Mouse (Mus musculus): Measurements from ENCODE around the gene Ank. TPM values are rescaled to one million over a fixed set of nuclear protein-coding genes. Genes with fewer than 3 reads are reported as not detected.

Gene Ank
- 5.9 and 12.1 TPM in 2 replicates for polyA plus RNA-seq (2015; fragmentation: Nextera tagmentation; extraction: Ambion mirVana)

DNA sequence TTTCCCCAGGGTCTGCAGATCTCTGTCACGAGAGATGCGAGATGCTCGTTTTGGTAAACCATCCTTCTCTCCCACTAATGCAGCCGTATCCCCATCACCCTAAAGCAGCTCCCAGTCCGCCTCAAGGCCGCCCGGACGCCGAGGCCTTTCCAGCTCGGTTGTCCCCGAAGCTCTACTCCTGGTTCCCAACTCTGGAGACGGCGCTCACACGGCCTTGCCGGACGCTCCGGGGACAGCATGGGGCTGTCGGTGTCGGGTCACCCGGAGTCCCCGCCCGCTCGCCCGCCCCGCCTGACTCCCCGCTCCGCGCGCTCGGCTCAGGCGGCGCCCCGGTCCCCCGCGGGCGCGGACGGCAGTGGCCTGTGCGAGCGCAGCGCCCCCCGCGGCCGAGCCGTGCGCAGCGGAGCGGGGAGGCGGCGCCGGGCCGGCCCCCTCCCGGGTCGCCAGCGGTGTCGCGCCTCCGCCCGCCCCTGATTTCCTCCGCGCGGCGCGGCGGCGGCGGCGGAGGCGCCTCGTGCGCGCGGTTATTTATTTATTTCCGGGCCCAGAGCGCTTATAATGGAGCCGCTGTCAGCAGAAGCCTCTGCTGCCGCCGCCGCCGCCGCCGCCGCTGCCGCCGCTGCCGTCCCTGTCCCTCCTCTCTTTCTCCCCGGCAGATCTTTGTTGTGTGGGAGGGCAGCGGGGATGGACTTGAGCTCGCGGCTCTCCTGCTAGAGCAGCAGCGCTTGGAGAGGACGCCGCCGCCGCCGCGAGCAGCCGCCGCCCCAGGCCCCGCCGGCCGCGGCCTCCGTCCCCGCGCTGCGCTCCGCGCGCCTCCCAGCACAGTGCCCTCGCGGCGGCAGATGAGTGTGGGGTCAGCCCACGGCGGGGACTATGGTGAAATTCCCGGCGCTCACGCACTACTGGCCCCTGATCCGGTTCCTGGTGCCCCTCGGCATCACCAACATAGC is at the start of gene Ank:
Gene Ank, plus strand, starts transcription at position 547 of the 950 bp plus-strand sequence.
- H3K36me3 ChIP-seq (ENCODE audit: control insufficient read depth, insufficient read depth, low read length): no peaks in the 10 kb centered on the region; the same call in 1 of the 2 replicates
- H3K9ac ChIP-seq (ENCODE audit: low read depth, low read length): peak within 1 kb of the TSS; percentile 85
- H3K4me1 ChIP-seq (ENCODE audit: control insufficient read depth, insufficient read depth, low read length): no peaks in the 10 kb centered on the region; the same call in none of the 2 replicates
- peak within 1 kb of the TSS; percentile 83 for H3K4me3 ChIP-seq (ENCODE audit: low read length)
- no peaks in the 10 kb centered on the region for H3K9me3 ChIP-seq (ENCODE audit: control insufficient read depth, low read length)
- H3K4me2 ChIP-seq (ENCODE audit: low read depth, low read length): peak within 1 kb of the TSS; percentile 89
- H3K27ac ChIP-seq (ENCODE audit: low read length): peak within 1 kb of the TSS; percentile 83
- ATAC-seq: peak; percentile 95
- H3K27me3 ChIP-seq (replicated peaks; ENCODE audit: control insufficient read depth, insufficient read depth, low read length): no peaks in the 10 kb centered on the region
- WGBS: under 1% methylated on average over 93 of the region's 120 CpGs

DNA sequence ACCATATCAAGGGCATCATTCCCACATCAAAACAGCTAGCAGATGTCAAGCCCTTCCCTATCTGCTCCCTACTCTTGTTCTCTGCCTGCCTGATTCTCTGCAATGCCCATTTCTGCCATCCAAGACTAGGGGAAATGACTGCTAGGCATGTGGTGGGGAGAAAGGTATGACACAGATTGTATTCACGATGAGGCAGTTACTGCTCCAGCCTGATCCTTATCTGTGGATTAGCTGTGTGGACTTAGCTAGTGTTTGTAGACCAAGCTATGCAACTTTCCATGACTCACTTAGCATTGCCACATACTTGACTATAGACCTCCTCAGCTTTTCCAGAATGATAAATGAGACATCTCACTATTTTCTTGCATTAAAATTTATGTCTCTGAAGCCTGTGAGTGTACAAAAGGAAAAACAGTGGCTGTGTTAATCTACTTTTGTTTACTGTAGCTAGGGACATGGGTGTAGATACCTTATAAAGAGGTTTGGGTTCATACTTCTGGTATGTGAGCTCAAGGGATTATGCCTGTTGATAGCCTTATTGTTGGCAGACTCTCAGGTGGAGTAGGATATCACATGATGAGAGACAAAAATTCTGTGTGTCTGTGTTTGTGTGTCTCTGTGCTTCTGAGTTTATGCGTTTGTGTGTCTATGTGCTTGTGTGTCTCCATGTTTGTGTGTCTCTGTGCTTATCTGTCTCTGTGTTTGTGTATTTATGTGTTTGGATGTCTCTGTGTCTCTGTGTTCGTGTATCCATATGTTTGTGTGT is 47.7 kb upstream of the Ank start:
- Histone ChIP-seq H3K4me2 (ENCODE audit: low read depth, low read length) (no peak overlapping the region), H3K9ac (ENCODE audit: low read depth, low read length) (no peak overlapping the region), H3K4me1 (ENCODE audit: control insufficient read depth, insufficient read depth, low read length) (no peaks in the 10 kb centered on the region), H3K27ac (ENCODE audit: low read length) (no peak overlapping the region), H3K4me3 (ENCODE audit: low read length) (no peak overlapping the region), H3K27me3 (replicated peaks; ENCODE audit: control insufficient read depth, insufficient read depth, low read length) (no peaks in the 10 kb centered on the region), H3K9me3 (ENCODE audit: control insufficient read depth, low read length) (no peaks in the 10 kb centered on the region), H3K36me3 (ENCODE audit: control insufficient read depth, insufficient read depth, low read length) (no peaks in the 10 kb centered on the region)
- WGBS: 74% methylated on average over 3 of the region's 3 CpGs
- ATAC-seq: peak; percentile 26; the same call in 1 of the 2 replicates

DNA sequence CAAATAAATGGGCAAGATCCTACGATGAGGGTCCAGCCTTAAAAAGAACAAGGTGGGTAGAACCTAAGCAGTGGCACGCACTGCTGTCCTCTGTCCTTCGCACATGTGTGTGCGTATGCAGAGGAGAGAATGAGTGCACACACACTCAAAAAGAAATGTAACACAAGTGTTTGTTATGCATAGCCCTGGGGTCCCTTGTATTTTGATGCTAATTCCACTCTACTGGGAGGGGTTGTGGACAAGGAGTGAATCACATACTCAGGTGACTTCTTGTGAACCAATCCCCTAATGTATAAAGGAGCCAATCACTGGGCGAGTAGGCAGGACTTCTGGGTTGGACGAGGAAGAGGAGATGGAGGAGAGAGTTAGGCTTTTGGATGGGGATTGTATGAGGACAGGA is 44.9 kb upstream of the Ank start:
- ATAC-seq: no peak
- no peak overlapping the region for H3K9ac ChIP-seq (ENCODE audit: low read depth, low read length)
- H3K4me2 ChIP-seq (ENCODE audit: low read depth, low read length): no peak overlapping the region
- H3K27me3 ChIP-seq (replicated peaks; ENCODE audit: control insufficient read depth, insufficient read depth, low read length): no peaks in the 10 kb centered on the region
- no peaks in the 10 kb centered on the region for H3K4me1 ChIP-seq (ENCODE audit: control insufficient read depth, insufficient read depth, low read length)
- no peak overlapping the region for H3K27ac ChIP-seq (ENCODE audit: low read length)
- no peaks in the 10 kb centered on the region for H3K9me3 ChIP-seq (ENCODE audit: control insufficient read depth, low read length)
- H3K36me3 ChIP-seq (ENCODE audit: control insufficient read depth, insufficient read depth, low read length): no peaks in the 10 kb centered on the region
- no peak overlapping the region for H3K4me3 ChIP-seq (ENCODE audit: low read length)
- 88% methylated on average over 6 of the region's 6 CpGs for WGBS

DNA sequence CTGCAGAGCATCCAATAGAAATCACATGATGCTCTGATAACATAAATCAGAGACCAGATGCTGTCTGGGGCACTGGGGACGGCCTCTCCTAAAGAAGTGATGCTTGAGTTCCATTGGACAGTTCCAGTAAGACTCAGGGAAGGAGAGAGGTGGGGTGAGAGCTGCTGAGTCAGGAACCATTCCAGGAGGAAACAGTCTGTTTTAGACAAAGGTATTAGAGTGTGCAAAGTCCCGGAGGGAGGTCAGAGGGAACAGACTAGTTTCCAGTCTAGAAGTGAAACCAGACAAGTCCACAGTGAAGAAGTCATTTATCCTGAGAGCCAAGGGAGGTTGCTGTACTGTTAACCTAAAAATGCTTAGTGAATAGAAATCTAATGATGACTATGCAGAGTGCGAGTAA is 38.9 kb upstream of the Ank start:
- H3K9ac ChIP-seq (ENCODE audit: low read depth, low read length): no peak overlapping the region
- peak; percentile 49 for ATAC-seq
- no peak overlapping the region for H3K4me3 ChIP-seq (ENCODE audit: low read length)
- H3K9me3 ChIP-seq (ENCODE audit: control insufficient read depth, low read length): no peaks in the 10 kb centered on the region
- WGBS: 74% methylated on average over 3 of the region's 3 CpGs
- H3K4me1 ChIP-seq (ENCODE audit: control insufficient read depth, insufficient read depth, low read length): no peaks in the 10 kb centered on the region; the same call in 1 of the 2 replicates
- H3K4me2 ChIP-seq (ENCODE audit: low read depth, low read length): no peak overlapping the region
- no peak overlapping the region for H3K27ac ChIP-seq (ENCODE audit: low read length)
- H3K36me3 ChIP-seq (ENCODE audit: control insufficient read depth, insufficient read depth, low read length): no peaks in the 10 kb centered on the region
- no peaks in the 10 kb centered on the region for H3K27me3 ChIP-seq (replicated peaks; ENCODE audit: control insufficient read depth, insufficient read depth, low read length)

- H3K27me3 ChIP-seq (replicated peaks; ENCODE audit: control insufficient read depth, insufficient read depth, low read length): no peaks in the 10 kb centered on the region
- H3K4me1 ChIP-seq (ENCODE audit: control insufficient read depth, insufficient read depth, low read length): no peaks in the 10 kb centered on the region; the same call in 1 of the 2 replicates
- no peak overlapping the region for H3K9ac ChIP-seq (ENCODE audit: low read depth, low read length)
- H3K4me3 ChIP-seq (ENCODE audit: low read length): no peak overlapping the region
- no peaks in the 10 kb centered on the region for H3K36me3 ChIP-seq (ENCODE audit: control insufficient read depth, insufficient read depth, low read length)
- no peaks in the 10 kb centered on the region for H3K9me3 ChIP-seq (ENCODE audit: control insufficient read depth, low read length)
- 86% methylated on average over 1 of the region's 1 CpGs for WGBS
- no peak for ATAC-seq
- H3K27ac ChIP-seq (ENCODE audit: low read length): no peak overlapping the region
- H3K4me2 ChIP-seq (ENCODE audit: low read depth, low read length): no peak overlapping the region
These were observed 36.2 kb upstream of the Ank start for GRCm38 (mm10) chr15:27430241-27430640.

GRCm38 (mm10) chr15:27432851-27433615 is 33.4 kb upstream of the Ank start:
- H3K9ac ChIP-seq (ENCODE audit: low read depth, low read length): no peak overlapping the region
- WGBS: 52% methylated on average over 3 of the region's 4 CpGs
- H3K27ac ChIP-seq (ENCODE audit: low read length): peak overlapping the region; percentile 81
- H3K4me2 ChIP-seq (ENCODE audit: low read depth, low read length): peak overlapping the region; percentile 18; the same call in 1 of the 2 replicates
- no peaks in the 10 kb centered on the region for H3K9me3 ChIP-seq (ENCODE audit: control insufficient read depth, low read length)
- no peaks in the 10 kb centered on the region for H3K27me3 ChIP-seq (replicated peaks; ENCODE audit: control insufficient read depth, insufficient read depth, low read length)
- no peak overlapping the region for H3K4me3 ChIP-seq (ENCODE audit: low read length)
- H3K4me1 ChIP-seq (ENCODE audit: control insufficient read depth, insufficient read depth, low read length): peaks cover 4% of the 10 kb centered on the region; the same call in 1 of the 2 replicates
- ATAC-seq: peak; percentile 87
- H3K36me3 ChIP-seq (ENCODE audit: control insufficient read depth, insufficient read depth, low read length): no peaks in the 10 kb centered on the region

DNA sequence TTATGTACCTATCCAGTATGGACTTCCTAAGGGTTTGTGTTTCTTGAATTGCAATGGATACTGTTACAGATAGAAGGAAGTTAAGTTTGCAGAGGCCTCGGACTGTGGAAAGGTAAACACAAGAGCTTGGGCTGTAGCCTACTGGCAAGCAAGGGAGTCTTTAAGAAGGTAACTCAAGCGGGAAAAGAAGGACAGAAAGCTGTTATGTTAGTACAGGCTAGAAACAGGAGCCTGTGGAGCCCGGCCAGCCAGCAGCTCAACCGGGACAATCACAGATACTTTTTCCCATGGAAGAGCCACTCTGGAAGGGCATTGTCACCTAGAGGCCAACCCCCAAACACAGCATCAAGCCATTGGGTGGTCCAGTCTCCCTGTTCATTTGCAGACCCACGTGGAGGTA is 31.1 kb upstream of the Ank start:
- Histone ChIP-seq H3K27ac (ENCODE audit: low read length) (no peak overlapping the region), H3K27me3 (replicated peaks; ENCODE audit: control insufficient read depth, insufficient read depth, low read length) (no peaks in the 10 kb centered on the region), H3K4me2 (ENCODE audit: low read depth, low read length) (no peak overlapping the region), H3K4me1 (ENCODE audit: control insufficient read depth, insufficient read depth, low read length) (peaks cover 4% of the 10 kb centered on the region; the same call in 1 of the 2 replicates), H3K4me3 (ENCODE audit: low read length) (no peak overlapping the region), H3K36me3 (ENCODE audit: control insufficient read depth, insufficient read depth, low read length) (no peaks in the 10 kb centered on the region), H3K9me3 (ENCODE audit: control insufficient read depth, low read length) (no peaks in the 10 kb centered on the region), H3K9ac (ENCODE audit: low read depth, low read length) (no peak overlapping the region)
- WGBS: 74% methylated on average over 5 of the region's 5 CpGs
- ATAC-seq: no peak

DNA sequence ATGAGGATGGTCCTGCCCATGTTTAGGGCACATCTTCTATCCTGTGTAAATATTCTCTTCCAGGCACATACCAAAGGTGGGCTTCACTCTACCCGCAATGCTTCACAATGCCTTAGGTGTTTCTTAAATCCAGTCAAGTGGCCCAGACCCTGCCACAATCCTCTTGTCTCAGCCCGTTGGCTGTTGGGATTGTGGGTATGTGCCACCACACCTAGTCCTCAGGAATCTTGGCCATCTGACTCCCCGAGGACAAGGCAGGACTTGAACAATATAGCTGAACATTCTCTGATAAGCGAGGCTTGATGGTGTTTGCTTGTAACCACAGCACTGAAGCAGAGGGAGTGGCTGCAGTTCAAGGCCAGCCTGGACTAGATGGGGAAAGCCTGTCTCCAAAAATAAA is 30.3 kb upstream of the Ank start:
- no peak overlapping the region for H3K4me2 ChIP-seq (ENCODE audit: low read depth, low read length)
- no peak overlapping the region for H3K4me3 ChIP-seq (ENCODE audit: low read length)
- H3K27ac ChIP-seq (ENCODE audit: low read length): no peak overlapping the region
- ATAC-seq: no peak
- peaks cover 4% of the 10 kb centered on the region; the same call in 1 of the 2 replicates for H3K4me1 ChIP-seq (ENCODE audit: control insufficient read depth, insufficient read depth, low read length)
- H3K9ac ChIP-seq (ENCODE audit: low read depth, low read length): no peak overlapping the region
- no peaks in the 10 kb centered on the region for H3K9me3 ChIP-seq (ENCODE audit: control insufficient read depth, low read length)
- WGBS: 71% methylated on average over 4 of the region's 4 CpGs
- no peaks in the 10 kb centered on the region for H3K36me3 ChIP-seq (ENCODE audit: control insufficient read depth, insufficient read depth, low read length)
- H3K27me3 ChIP-seq (replicated peaks; ENCODE audit: control insufficient read depth, insufficient read depth, low read length): no peaks in the 10 kb centered on the region
